Mouse (Mus musculus): Measurements from ENCODE around the gene Fam107a. TPM values are rescaled to one million over a fixed set of nuclear protein-coding genes. Genes with fewer than 3 reads are reported as not detected.
A peak's percentile ranks its signal among the peaks of the same experiment; 100 is the strongest.

Fam107a gene
- polyA plus RNA-seq, 2 experiments = 0.03 TPM; not detected in 1

DNA sequence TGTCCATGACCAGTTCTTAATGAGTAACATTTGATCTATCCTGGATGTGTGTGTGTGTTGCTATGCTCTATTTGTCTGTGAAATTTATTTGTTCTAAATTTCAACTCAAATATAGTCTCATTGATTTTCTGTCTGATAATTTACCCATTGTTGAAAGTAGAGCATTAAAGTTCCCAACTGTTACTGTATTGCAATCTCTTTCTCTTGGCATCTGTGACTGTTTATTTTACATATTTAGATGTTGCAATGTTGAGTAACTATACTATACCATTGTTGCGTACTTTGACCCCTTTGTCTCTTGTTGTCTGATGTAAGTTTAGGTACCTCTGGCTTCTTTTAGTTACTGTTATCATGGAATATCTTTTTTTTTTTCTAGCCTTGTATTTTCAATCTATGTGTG, 53.4 kb downstream of the Fam107a start:
- H3K4me3 ChIP-seq (ENCODE audit: insufficient read depth in 1 of 2, low read depth in 2 of 2, low read length in 2 of 2) = no peak overlapping the region
- H3K36me3 ChIP-seq (replicated peaks; ENCODE audit: control insufficient read depth, insufficient read depth, low read depth) = no peaks in the 10 kb centered on the region
- H3K9ac ChIP-seq (replicated peaks) = no peak overlapping the region
- peaks cover 0 to 10% of the 10 kb centered on the region in 2 experiments; a peak in 1 of 4 replicates for H3K4me1 ChIP-seq (replicated peaks; ENCODE audit: control insufficient read depth in 2 of 2, insufficient read depth in 2 of 2, low read length in 1 of 2)
- no peak for DNase-seq (ENCODE audit: low read depth in 3 of 3, low spot score in 3 of 3)
- TF ChIP-seq CTCF (IDR thresholded peaks at IDR 0.05; ENCODE audit: low read depth) (no peak), EP300 (IDR thresholded peaks at IDR 0.05; ENCODE audit: low read depth) (no peak)
- no peak overlapping the region for H3K27ac ChIP-seq
- H3K27me3 ChIP-seq (ENCODE audit: control insufficient read depth, insufficient read depth, low read length) = no peaks in the 10 kb centered on the region
- no peaks in the 10 kb centered on the region for H3K9me3 ChIP-seq (ENCODE audit: control insufficient read depth, low read length)
- WGBS (ENCODE audit: insufficient replicate concordance) = 62% methylated on average over 1 of the region's 1 CpGs
- no peak for ATAC-seq (ENCODE audit: insufficient read depth)
- no peak overlapping the region for H3K4me2 ChIP-seq (ENCODE audit: low read depth)

DNA sequence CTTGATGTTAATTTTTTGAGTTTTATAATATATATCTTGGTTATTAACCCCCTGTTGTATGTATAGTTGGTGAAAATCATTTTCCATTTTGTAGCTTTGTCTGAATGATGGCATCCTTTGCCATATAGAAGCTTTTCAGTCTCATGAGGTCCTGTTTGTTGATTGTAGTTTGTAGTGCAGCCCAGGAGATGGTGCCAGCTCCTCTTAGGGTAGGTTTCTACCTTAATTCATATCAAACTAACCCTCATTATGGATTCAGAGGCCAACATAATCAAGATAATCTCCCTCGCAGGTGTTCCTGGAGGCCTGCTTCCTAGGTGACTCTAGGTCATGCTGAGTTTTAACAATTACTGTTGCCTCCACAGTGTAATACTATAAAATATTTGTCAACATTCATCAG, 55.6 kb downstream of the Fam107a start:
- WGBS (ENCODE audit: insufficient replicate concordance) = 53% methylated on average over 1 of the region's 1 CpGs
- no peak overlapping the region for H3K4me3 ChIP-seq (ENCODE audit: insufficient read depth in 1 of 2, low read depth in 2 of 2, low read length in 2 of 2)
- H3K4me2 ChIP-seq (ENCODE audit: low read depth) = no peak overlapping the region
- DNase-seq (ENCODE audit: low read depth in 3 of 3, low spot score in 3 of 3) (no peak), ATAC-seq (ENCODE audit: insufficient read depth) (no peak)
- H3K27ac ChIP-seq = no peak overlapping the region
- no peaks in the 10 kb centered on the region for H3K27me3 ChIP-seq (ENCODE audit: control insufficient read depth, insufficient read depth, low read length)
- TF ChIP-seq CTCF (IDR thresholded peaks at IDR 0.05; ENCODE audit: low read depth) = no peak
- TF ChIP-seq EP300 (IDR thresholded peaks at IDR 0.05; ENCODE audit: low read depth) = no peak
- no peaks in the 10 kb centered on the region for H3K9me3 ChIP-seq (ENCODE audit: control insufficient read depth, low read length)
- H3K36me3 ChIP-seq (replicated peaks; ENCODE audit: control insufficient read depth, insufficient read depth, low read depth) = no peaks in the 10 kb centered on the region
- peaks cover 0 to 10% of the 10 kb centered on the region in 2 experiments; a peak in 1 of 4 replicates for H3K4me1 ChIP-seq (replicated peaks; ENCODE audit: control insufficient read depth in 2 of 2, insufficient read depth in 2 of 2, low read length in 1 of 2)
- H3K9ac ChIP-seq (replicated peaks) = no peak overlapping the region

GRCm38 (mm10) chr14:8260214-8260613, 57.6 kb downstream of the Fam107a start:
- no peaks in the 10 kb centered on the region for H3K9me3 ChIP-seq (ENCODE audit: control insufficient read depth, low read length)
- WGBS (ENCODE audit: insufficient replicate concordance) = 60% methylated on average over 5 of the region's 5 CpGs

GRCm38 (mm10) chr14:8259166-8259565, 58.7 kb downstream of the Fam107a start, which contains the start of gene Acox2:
Acox2 (minus strand) TSS chr14:8259353.
- peaks cover 0 to 10% of the 10 kb centered on the region in 2 experiments; a peak in 1 of 4 replicates for H3K4me1 ChIP-seq (replicated peaks; ENCODE audit: control insufficient read depth in 2 of 2, insufficient read depth in 2 of 2, low read length in 1 of 2)
- no peak within 1 kb of the TSS; the same call in 1 of the 2 replicates for H3K27ac ChIP-seq
- DNase-seq (ENCODE audit: low read depth in 3 of 3, low spot score in 3 of 3) (peak in 2 of 3 experiments; percentile 14 to 22), ATAC-seq (ENCODE audit: insufficient read depth) (peak; percentile 46)
- peak within 1 kb of the TSS; percentile 45 for H3K4me2 ChIP-seq (ENCODE audit: low read depth)
- peak within 1 kb of the TSS in 1 of 2 experiments; percentile 20; a peak in 2 of 4 replicates for H3K4me3 ChIP-seq (ENCODE audit: insufficient read depth in 1 of 2, low read depth in 2 of 2, low read length in 2 of 2)
- no peaks in the 10 kb centered on the region for H3K36me3 ChIP-seq (replicated peaks; ENCODE audit: control insufficient read depth, insufficient read depth, low read depth)
- WGBS (ENCODE audit: insufficient replicate concordance) = 59% methylated on average over 3 of the region's 3 CpGs
- no peaks in the 10 kb centered on the region for H3K27me3 ChIP-seq (ENCODE audit: control insufficient read depth, insufficient read depth, low read length)
- H3K9me3 ChIP-seq (ENCODE audit: control insufficient read depth, low read length) = no peaks in the 10 kb centered on the region
- TF ChIP-seq CTCF (IDR thresholded peaks at IDR 0.05; ENCODE audit: low read depth) (no peak), EP300 (IDR thresholded peaks at IDR 0.05; ENCODE audit: low read depth) (no peak)
- H3K9ac ChIP-seq (replicated peaks) = no peak within 1 kb of the TSS; the same call in 1 of the 2 replicates

More at GRCm38 (mm10) chr14:8260214-8260613, 57.6 kb downstream of the Fam107a start:
- TF ChIP-seq CTCF (IDR thresholded peaks at IDR 0.05; ENCODE audit: low read depth) (no peak), EP300 (IDR thresholded peaks at IDR 0.05; ENCODE audit: low read depth) (no peak)
- no peaks in the 10 kb centered on the region for H3K36me3 ChIP-seq (replicated peaks; ENCODE audit: control insufficient read depth, insufficient read depth, low read depth)
- peaks cover 0 to 10% of the 10 kb centered on the region in 2 experiments; a peak in 1 of 4 replicates for H3K4me1 ChIP-seq (replicated peaks; ENCODE audit: control insufficient read depth in 2 of 2, insufficient read depth in 2 of 2, low read length in 1 of 2)
- no peaks in the 10 kb centered on the region for H3K27me3 ChIP-seq (ENCODE audit: control insufficient read depth, insufficient read depth, low read length)
- ATAC-seq (ENCODE audit: insufficient read depth) = no peak
- DNase-seq (ENCODE audit: low read depth in 3 of 3, low spot score in 3 of 3) = no peak
- no peak overlapping the region for H3K9ac ChIP-seq (replicated peaks)
- no peak overlapping the region for H3K4me2 ChIP-seq (ENCODE audit: low read depth)
- H3K27ac ChIP-seq = no peak overlapping the region
- no peak overlapping the region for H3K4me3 ChIP-seq (ENCODE audit: insufficient read depth in 1 of 2, low read depth in 2 of 2, low read length in 2 of 2)

- TF ChIP-seq EP300 (IDR thresholded peaks at IDR 0.05; ENCODE audit: low read depth) = no peak
- no peak for TF ChIP-seq CTCF (IDR thresholded peaks at IDR 0.05; ENCODE audit: low read depth)
- Histone ChIP-seq H3K4me2 (ENCODE audit: low read depth) (peak overlapping the region; percentile 45), H3K27me3 (ENCODE audit: control insufficient read depth, insufficient read depth, low read length) (no peaks in the 10 kb centered on the region), H3K4me1 (replicated peaks; ENCODE audit: control insufficient read depth in 2 of 2, insufficient read depth in 2 of 2, low read length in 1 of 2) (peaks cover 0 to 10% of the 10 kb centered on the region in 2 experiments; a peak in 1 of 4 replicates), H3K9me3 (ENCODE audit: control insufficient read depth, low read length) (no peaks in the 10 kb centered on the region), H3K9ac (replicated peaks) (no peak overlapping the region), H3K27ac (no peak overlapping the region), H3K36me3 (replicated peaks; ENCODE audit: control insufficient read depth, insufficient read depth, low read depth) (no peaks in the 10 kb centered on the region), H3K4me3 (ENCODE audit: insufficient read depth in 1 of 2, low read depth in 2 of 2, low read length in 2 of 2) (peak overlapping the region in 1 of 2 experiments; percentile 12; a peak in 1 of 4 replicates)
- 44% methylated on average over 3 of the region's 3 CpGs for WGBS (ENCODE audit: insufficient replicate concordance)
- ATAC-seq (ENCODE audit: insufficient read depth) (0 out of 2 replicates have a peak, but pooled peaks have one; percentile 11), DNase-seq (ENCODE audit: low read depth in 3 of 3, low spot score in 3 of 3) (no peak)
Observed at GRCm38 (mm10) chr14:8258752-8259151, 59.1 kb downstream of the Fam107a start.

All from liver, embryonic 14.5 days (tissue).